Mouse (Mus musculus) cerebellum, postnatal 4 days (tissue): ENCODE results near the gene Txlng.

Experiments
- DNase-seq, 2 experiments: peaks; one replicate each; pipeline ENCODE4 v3.0.0; 2022; ENCODE audit warnings: low spot score in 2 of 2, mixed read lengths in 1 of 2

The Txlng gene

DNA sequence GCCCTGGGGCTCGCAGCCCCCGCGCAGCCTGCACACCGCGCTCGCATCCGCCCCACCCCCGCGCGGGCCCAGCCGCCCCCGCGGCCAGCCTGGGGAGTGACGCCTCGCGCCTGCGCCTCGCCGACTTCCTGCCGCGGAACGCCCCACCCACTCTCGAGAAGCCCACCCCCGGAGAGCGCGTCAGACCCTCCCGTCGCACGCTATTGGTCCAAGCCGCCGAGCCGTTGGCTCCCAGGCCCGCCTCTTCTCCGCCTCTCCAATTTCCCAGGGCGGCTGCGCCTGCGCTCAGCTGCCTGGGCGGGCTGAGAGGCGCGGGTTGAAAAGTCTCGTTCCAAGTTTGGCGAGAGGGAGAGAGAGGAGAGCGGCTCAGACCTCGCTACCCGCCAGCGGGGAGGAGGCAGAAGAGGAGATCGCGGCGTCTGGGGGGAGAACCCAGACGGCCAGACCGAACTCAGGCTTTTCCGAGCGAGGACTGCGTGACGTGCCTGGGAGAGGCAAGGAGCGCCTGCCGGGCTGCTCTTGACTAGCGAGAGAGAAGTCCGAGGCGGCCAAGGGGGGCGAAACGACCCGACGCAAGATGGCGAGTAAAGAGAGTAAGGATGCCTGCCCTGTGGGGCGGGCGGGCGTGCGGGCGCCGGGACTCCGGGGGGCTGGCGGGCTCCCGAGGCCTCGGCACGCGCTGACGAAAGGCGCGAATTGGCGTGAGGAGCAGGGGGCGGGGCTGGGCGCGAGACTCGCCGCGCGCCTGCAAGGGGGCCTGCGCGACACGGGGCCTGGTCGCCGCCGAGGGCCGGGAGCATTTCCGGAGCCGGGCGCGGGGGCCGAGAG, 68.9 kb downstream of the Txlng start, which contains the start of gene Rbbp7:
Gene Rbbp7, plus strand, starts transcription at position 288 of the 828 bp plus-strand sequence.
- peak; percentile 74 to 89 for DNase-seq

DNA sequence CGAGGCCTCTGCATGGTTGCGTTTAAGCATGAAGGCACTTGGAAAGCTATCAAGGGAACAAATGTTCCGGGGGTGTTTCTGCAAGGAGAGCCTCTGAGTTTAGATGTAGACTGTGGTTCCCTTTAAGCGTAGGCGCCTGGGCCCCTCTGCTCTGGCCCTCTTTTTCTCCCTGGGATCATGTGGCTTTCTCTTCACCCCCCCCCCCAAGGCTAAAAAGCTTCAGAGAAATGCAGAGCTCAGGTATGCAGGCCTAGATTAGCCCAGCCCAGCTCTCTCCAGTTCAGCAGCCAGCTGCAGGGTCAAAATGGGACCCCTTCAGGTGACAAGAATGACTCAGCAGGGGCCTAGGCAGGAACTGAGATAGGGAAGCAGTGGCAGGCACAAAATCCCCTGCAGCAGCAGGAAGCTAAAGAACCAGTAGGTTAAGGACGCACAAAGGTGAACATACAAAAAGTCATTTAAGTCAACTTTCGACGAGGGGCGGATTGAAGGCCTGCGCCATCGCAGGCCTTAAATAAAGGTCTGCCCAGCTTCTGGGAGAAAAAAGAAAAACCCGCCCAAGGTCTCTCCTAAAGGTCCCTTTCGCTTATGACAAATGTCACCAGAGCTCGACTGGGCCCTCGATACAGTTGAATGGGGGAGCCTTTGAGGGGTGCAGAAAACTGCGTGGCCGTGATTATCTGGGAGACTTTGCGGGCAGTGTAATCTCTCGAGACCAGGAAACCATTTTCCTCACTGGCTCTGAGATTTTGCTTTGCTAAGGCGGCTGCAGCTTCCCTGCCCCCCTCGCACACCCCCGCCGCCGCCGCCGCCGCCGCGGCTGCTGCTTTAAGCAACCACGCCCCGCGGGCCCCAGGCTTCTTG, 69.8 kb downstream of the Txlng start:
- peak in 1 of 2 experiments; percentile 3 for DNase-seq

DNA sequence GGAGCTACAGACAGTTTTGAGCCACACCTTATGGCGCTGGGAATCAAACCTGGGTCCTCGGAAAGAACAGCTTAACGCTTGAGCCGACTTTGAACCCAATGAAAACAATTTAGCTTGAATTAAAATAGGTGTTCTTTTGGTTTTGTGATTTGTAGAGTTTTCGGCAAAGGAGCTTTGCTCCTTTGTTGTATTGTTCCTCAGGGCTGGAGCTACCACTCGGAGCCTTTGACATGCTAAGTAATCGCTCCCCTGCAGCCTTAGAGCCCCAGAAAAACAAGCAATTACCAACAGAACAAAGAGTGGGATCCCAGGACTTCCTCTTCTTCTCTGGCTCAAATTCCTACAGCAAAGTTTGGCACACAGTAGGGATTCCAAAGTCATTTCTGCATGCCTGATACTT, 73.2 kb downstream of the Txlng start:
- DNase-seq: no peak

DNA sequence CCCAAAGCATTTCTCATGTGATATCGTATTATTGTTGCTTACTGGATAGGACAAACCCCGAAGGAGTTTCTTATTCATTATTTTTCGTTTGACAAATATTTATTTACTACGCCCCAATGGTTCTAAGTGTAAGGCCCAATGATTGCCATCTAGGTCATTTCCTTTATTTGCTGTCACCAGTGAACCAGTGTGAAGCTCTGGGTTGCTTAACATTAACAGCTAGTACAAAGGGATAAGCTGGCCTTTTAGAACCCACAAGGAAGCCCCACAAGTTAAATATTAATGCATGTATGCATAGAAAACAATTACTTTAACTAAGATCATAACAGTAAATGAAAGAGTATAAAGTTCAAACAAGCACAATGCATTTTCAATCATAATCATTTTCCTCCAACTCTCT, 74.9 kb downstream of the Txlng start:
- DNase-seq: no peak

DNA sequence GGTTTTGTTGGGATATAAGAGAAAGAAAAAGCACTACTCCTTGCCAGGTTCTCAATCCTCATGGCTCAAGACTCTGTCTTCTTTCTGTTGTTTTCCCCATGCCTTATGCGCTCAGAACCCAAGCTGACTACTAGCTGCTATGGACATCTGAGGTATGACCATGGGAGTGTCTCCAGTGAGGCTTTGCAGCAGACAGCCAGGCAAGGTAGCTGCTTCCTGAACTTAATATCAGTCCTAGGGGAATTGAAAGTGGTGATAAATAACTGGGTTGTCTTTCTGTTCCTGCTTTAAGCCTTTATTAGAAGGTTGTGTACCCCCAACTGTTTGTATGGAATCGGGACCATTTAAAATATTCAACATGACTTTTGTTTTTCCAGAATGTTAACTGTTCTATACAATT, 76.8 kb downstream of the Txlng start:
- DNase-seq: no peak

DNA sequence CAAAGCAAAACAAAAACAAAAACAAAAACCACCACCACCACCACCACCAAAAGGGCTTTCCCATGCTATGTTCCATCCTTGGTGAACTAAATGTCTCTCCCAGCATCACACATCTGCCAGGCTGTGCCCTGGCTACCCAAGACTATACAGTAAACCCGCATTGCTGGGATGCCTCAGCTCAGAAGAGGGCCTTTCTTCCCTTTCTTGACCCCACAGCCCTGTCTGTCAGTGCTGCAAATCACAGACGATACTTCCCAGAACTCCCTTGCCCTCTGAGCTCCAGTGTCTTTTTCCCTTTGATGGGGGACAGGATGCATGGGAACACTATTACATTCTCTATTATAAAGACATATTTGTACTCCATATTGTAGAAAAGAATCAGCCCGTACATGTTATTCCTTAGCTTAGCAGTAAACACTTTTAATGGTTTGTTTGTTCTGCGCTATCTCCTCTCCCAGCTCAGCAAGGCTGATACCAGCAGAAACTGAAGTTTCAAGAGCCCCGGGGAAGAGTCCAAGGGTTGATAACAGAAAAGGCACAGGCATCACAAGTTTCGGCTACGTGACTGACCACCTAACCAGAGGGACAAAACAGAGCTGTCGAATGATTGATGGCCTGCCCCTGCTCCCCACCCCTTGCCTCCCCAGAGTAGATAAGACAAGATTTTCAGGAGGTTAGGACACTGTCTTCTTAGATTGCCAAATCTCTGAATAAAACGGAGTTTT, 80.4 kb downstream of the Txlng start:
- DNase-seq: no peak

DNA sequence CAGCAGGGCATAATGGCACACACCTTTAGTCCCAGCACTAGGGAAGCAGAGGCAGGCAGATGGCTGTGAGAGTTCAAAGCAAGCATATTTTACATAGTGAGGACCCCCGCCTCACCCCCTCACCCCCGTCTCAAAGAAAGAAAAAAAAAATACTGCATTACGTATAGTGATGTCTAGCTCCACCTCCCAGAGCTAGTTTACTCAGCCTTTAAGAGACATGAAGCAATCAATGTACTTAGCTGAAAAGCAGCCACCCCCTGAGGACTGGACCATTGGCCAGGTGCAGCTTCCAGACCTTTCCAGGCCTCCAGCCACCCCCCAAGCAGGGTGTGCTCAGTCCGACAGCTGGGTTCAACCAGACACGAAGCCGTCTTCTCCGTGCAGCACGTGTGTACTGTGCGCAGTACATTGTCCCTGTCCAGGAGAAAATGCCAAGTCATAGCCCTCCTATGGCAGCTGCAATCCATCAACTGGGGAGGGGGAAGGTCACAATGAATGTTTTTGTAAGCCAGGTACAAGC, 93.1 kb downstream of the Txlng start:
- DNase-seq: peak in 1 of 2 experiments; percentile 15

DNA sequence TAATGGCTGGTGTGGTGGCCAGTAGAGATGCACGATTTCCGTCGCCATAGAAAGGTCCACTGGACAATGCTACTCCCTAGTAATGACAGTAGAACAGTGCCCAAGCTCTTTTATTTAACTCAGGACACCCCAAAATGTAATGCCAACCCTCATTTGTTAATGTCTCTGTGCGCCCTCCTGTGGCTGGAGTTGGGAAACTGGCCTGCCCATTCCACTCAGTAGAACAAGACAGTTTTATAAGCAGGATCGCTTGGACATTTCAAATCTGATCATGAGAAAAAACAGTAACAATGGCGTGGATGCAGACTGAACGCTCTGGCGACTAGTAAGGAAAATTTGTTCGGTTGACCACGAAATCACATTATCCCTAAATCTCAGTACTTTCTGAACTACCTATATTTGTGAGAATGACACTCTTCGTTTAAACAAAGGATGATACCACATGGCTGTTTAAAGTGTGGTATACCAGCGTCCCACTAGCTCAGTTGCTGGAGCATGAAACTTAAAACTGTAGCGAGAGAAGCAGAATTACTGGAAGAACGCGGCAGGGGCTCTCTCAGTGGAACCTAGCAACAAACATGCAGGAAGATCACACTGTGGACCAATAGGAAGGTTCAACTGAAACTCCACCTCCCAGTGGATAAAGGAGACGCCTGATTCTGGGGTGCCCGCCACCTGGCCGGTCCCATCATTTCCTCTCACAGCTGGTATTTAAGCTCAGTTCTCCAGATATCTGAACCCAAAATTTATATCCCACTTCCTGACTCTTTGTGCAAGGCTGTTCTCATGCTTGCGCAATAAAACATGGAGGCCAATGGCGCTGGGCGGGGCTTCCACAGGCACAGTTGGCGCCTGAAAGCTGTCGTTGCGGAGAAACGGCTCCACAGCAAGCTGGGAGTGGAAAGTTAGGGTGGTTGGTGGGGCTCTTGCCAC, 94.0 kb downstream of the Txlng start:
- peak; percentile 31 to 63 for DNase-seq

DNA sequence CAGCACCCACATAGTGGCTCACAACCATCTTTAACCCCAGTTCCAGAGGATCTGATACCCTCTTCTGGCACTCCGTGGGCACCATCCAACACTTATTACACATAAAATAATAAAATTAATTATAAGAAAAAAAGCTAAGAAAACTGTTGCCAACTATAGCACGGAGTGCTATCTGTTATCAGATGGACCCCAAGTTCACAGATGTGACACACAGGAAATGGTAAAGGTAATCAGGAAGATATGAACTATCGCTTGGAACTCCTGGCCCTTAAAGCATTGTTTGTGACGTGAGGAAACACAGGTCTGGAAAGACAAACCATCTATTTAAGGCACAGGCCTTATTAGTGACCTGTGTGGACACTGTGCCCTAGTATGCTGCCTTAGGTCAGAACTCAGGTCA, 99.2 kb downstream of the Txlng start:
- no peak for DNase-seq
